Mouse (Mus musculus): ENCODE data around the gene Ier3. TPM values are rescaled to one million over a fixed set of nuclear protein-coding genes. Genes with fewer than 3 reads are reported as not detected.

Ier3 gene
- polyA plus RNA-seq, 1 experiment, result 14.8 TPM

DNA sequence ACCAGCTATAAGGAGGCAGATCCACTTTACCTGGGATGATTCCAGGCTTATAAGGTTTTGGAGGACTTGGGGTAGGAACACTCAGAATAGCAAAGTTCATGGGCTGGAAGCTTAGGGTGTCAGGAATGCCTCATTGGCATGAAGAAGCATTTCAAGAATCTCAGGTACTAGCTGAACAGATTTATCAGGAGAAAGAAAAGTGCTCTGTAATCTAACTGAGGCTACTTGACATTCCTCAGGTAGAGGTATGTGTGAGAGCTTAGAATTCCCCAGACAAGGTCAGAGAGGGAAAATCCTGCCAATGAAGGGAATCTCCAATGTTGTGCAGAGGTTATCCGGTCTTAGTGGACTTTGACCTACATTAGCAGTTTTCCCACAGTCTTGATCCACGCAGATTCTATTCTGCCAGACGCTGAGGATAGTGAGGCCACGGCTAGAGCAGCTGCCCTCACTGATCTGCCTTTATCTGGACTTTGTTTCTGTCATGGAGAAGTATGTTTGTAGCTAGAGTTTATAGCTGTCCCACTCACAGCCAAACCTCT is 17.6 kb upstream of the Ier3 start:
- peaks cover 4% of the 10 kb centered on the region for H3K4me1 ChIP-seq (ENCODE audit: control insufficient read depth)
- TF ChIP-seq GATA1 (IDR thresholded peaks at IDR 0.05; ENCODE audit: low read length) (no peak), TAL1 (IDR thresholded peaks at IDR 0.05; ENCODE audit: low read length) (no peak)
- no peak overlapping the region for H3K4me3 ChIP-seq (replicated peaks)
- H3K27me3 ChIP-seq (ENCODE audit: control insufficient read depth), result no peaks in the 10 kb centered on the region
- no peaks in the 10 kb centered on the region for H3K9me3 ChIP-seq (ENCODE audit: control insufficient read depth, low read length)
- H3K36me3 ChIP-seq (ENCODE audit: control insufficient read depth), result no peaks in the 10 kb centered on the region

- no peaks in the 10 kb centered on the region for H3K9me3 ChIP-seq (ENCODE audit: control insufficient read depth, low read length)
- TF ChIP-seq TAL1 (IDR thresholded peaks at IDR 0.05; ENCODE audit: low read length) (no peak), GATA1 (IDR thresholded peaks at IDR 0.05; ENCODE audit: low read length) (no peak)
- H3K4me1 ChIP-seq (ENCODE audit: control insufficient read depth), result peaks cover 10% of the 10 kb centered on the region
- H3K36me3 ChIP-seq (ENCODE audit: control insufficient read depth), result no peaks in the 10 kb centered on the region
- H3K4me3 ChIP-seq (replicated peaks), result no peak overlapping the region
- no peaks in the 10 kb centered on the region for H3K27me3 ChIP-seq (ENCODE audit: control insufficient read depth)
Observed at GRCm38 (mm10) chr17:35808073-35808472, 13.4 kb upstream of the Ier3 start.

GRCm38 (mm10) chr17:35809395-35809794 is 12.1 kb upstream of the Ier3 start:
- Histone ChIP-seq H3K9me3 (ENCODE audit: control insufficient read depth, low read length) (no peaks in the 10 kb centered on the region), H3K36me3 (ENCODE audit: control insufficient read depth) (no peaks in the 10 kb centered on the region)
- no peak for TF ChIP-seq GATA1 (IDR thresholded peaks at IDR 0.05; ENCODE audit: low read length)
- no peak for TF ChIP-seq TAL1 (IDR thresholded peaks at IDR 0.05; ENCODE audit: low read length)

GRCm38 (mm10) chr17:35810900-35811648 is 10.4 kb upstream of the Ier3 start:
- no peak overlapping the region for H3K4me3 ChIP-seq (replicated peaks)
- peaks cover 13% of the 10 kb centered on the region for H3K4me1 ChIP-seq (ENCODE audit: control insufficient read depth)
- TF ChIP-seq TAL1 (IDR thresholded peaks at IDR 0.05; ENCODE audit: low read length), result no peak
- no peak for TF ChIP-seq GATA1 (IDR thresholded peaks at IDR 0.05; ENCODE audit: low read length)
- no peaks in the 10 kb centered on the region for H3K36me3 ChIP-seq (ENCODE audit: control insufficient read depth)
- no peaks in the 10 kb centered on the region for H3K9me3 ChIP-seq (ENCODE audit: control insufficient read depth, low read length)
- no peaks in the 10 kb centered on the region for H3K27me3 ChIP-seq (ENCODE audit: control insufficient read depth)

More at GRCm38 (mm10) chr17:35809395-35809794, 12.1 kb upstream of the Ier3 start:
- Histone ChIP-seq H3K4me1 (ENCODE audit: control insufficient read depth) (peaks cover 13% of the 10 kb centered on the region), H3K27me3 (ENCODE audit: control insufficient read depth) (no peaks in the 10 kb centered on the region), H3K4me3 (replicated peaks) (no peak overlapping the region)

- Histone ChIP-seq H3K4me1 (ENCODE audit: control insufficient read depth) (peaks cover 13% of the 10 kb centered on the region), H3K4me3 (replicated peaks) (no peak overlapping the region), H3K27me3 (ENCODE audit: control insufficient read depth) (no peaks in the 10 kb centered on the region), H3K36me3 (ENCODE audit: control insufficient read depth) (no peaks in the 10 kb centered on the region), H3K9me3 (ENCODE audit: control insufficient read depth, low read length) (no peaks in the 10 kb centered on the region)
- no peak for TF ChIP-seq TAL1 (IDR thresholded peaks at IDR 0.05; ENCODE audit: low read length)
- TF ChIP-seq GATA1 (IDR thresholded peaks at IDR 0.05; ENCODE audit: low read length), result no peak
Observed at GRCm38 (mm10) chr17:35812307-35812706, 9.2 kb upstream of the Ier3 start.

DNA sequence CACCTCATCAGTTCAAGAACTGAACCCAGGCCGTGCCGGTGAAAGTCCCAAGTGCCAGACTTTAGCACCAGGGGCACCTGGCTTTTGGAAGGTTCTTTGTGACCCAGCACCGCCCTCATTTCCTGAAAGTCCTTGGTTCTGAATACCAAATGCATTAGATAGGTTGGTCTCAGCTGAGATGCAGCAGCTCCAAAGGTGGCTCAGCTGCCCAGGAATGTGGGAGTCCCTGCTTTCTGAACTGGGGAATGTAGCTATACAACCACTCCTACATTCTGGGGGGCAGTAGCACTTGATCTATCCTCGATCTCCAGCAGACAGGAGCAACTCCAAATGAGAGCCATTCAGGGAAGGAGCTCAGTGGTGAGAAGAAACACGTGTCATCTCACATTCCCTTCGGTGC is 8.7 kb upstream of the Ier3 start:
- Histone ChIP-seq H3K9me3 (ENCODE audit: control insufficient read depth, low read length) (no peaks in the 10 kb centered on the region), H3K36me3 (ENCODE audit: control insufficient read depth) (no peaks in the 10 kb centered on the region), H3K4me3 (replicated peaks) (no peak overlapping the region), H3K4me1 (ENCODE audit: control insufficient read depth) (peaks cover 12% of the 10 kb centered on the region), H3K27me3 (ENCODE audit: control insufficient read depth) (no peaks in the 10 kb centered on the region)
- TF ChIP-seq GATA1 (IDR thresholded peaks at IDR 0.05; ENCODE audit: low read length), result no peak
- no peak for TF ChIP-seq TAL1 (IDR thresholded peaks at IDR 0.05; ENCODE audit: low read length)

GRCm38 (mm10) chr17:35813245-35813647 is 8.2 kb upstream of the Ier3 start:
- H3K36me3 ChIP-seq (ENCODE audit: control insufficient read depth), result no peaks in the 10 kb centered on the region
- peaks cover 11% of the 10 kb centered on the region for H3K4me1 ChIP-seq (ENCODE audit: control insufficient read depth)
- no peak overlapping the region for H3K4me3 ChIP-seq (replicated peaks)
- TF ChIP-seq GATA1 (IDR thresholded peaks at IDR 0.05; ENCODE audit: low read length) (no peak), TAL1 (IDR thresholded peaks at IDR 0.05; ENCODE audit: low read length) (no peak)
- H3K27me3 ChIP-seq (ENCODE audit: control insufficient read depth), result no peaks in the 10 kb centered on the region
- no peaks in the 10 kb centered on the region for H3K9me3 ChIP-seq (ENCODE audit: control insufficient read depth, low read length)

DNA sequence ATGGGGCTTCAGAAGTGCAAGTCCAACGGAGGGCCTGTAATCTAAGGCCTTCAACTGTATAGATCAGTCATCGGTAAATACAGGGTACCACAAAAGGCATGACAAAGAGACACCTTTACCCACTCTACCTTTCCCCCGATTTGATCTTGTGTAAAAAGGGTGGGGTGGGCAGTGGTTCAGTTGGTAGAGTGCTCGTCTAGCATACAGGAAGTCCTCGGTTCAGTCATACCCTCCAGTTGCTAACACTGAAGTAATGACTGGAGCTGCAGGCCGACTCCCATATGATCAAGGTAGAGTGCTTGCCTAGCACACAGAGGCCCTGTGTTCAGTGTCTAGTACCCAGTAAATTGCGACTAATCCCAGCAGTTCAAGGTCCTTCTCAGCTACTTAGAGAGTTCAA is 7.8 kb upstream of the Ier3 start:
- H3K36me3 ChIP-seq (ENCODE audit: control insufficient read depth), result no peaks in the 10 kb centered on the region
- peaks cover 9% of the 10 kb centered on the region for H3K4me1 ChIP-seq (ENCODE audit: control insufficient read depth)
- no peaks in the 10 kb centered on the region for H3K27me3 ChIP-seq (ENCODE audit: control insufficient read depth)
- H3K4me3 ChIP-seq (replicated peaks), result no peak overlapping the region
- no peak for TF ChIP-seq GATA1 (IDR thresholded peaks at IDR 0.05; ENCODE audit: low read length)
- TF ChIP-seq TAL1 (IDR thresholded peaks at IDR 0.05; ENCODE audit: low read length), result no peak
- H3K9me3 ChIP-seq (ENCODE audit: control insufficient read depth, low read length), result no peaks in the 10 kb centered on the region

DNA sequence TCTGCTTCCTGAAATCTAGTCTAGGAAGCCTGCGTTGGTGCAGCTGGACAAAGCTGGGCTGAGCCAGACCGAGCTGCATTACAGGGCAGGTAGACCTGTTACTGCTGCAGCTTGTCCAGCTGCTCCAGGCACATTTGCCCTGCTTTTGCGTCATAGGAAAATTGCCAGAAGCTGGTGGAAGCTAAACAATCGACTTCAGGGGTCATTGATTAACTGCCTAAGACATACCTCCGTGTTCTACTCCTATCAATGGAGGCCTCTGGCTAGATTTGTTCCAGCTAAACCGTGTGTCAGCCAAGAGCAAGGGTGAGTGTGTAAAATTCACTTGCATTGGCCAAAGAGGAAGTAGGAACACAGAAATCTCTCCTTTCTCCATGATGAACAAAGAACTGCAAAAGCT is 6.8 kb upstream of the Ier3 start:
- no peaks in the 10 kb centered on the region for H3K27me3 ChIP-seq (ENCODE audit: control insufficient read depth)
- H3K4me1 ChIP-seq (ENCODE audit: control insufficient read depth), result peaks cover 16% of the 10 kb centered on the region
- no peaks in the 10 kb centered on the region for H3K36me3 ChIP-seq (ENCODE audit: control insufficient read depth)
- TF ChIP-seq GATA1 (IDR thresholded peaks at IDR 0.05; ENCODE audit: low read length), result no peak
- TF ChIP-seq TAL1 (IDR thresholded peaks at IDR 0.05; ENCODE audit: low read length), result no peak
- H3K4me3 ChIP-seq (replicated peaks), result no peak overlapping the region
- H3K9me3 ChIP-seq (ENCODE audit: control insufficient read depth, low read length), result no peaks in the 10 kb centered on the region

All from erythroblast, embryonic 14.5 days (primary cell).